Mouse (Mus musculus) monocyte, adult 2 months (primary cell): ENCODE results near the gene Gm5460.

ENCODE experiments used
- DNase-seq, 2 experiments: peaks; one replicate each; pipeline ENCODE4 v3.0.0; 2022; ENCODE audit warnings: low spot score in 2 of 2, low read depth in 1 of 2

Gene Gm5460

DNA sequence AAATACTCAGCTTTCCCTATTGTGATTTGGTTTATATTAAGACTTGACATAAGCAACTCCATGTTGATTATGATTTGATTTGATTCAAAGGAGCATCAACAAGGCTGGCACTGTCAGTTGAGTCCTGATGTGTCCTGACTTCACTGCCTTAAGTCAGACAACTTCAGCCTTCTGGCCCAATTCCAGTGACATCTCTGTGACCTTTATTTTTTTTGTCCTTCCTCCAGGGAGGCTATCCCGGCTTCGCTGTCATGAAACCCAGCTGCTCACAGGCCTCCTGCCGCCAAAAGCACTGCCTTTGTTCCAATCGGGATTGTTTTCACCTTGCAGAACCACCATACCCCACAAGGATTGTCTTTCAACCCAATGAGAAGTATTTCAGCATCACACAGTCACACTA is 58.8 kb downstream of the Gm5460 start:
- DNase-seq, result no peak

- DNase-seq, result no peak
Measured at GRCm38 (mm10) chr14:34077222-34077621, 60.7 kb downstream of the Gm5460 start.

DNA sequence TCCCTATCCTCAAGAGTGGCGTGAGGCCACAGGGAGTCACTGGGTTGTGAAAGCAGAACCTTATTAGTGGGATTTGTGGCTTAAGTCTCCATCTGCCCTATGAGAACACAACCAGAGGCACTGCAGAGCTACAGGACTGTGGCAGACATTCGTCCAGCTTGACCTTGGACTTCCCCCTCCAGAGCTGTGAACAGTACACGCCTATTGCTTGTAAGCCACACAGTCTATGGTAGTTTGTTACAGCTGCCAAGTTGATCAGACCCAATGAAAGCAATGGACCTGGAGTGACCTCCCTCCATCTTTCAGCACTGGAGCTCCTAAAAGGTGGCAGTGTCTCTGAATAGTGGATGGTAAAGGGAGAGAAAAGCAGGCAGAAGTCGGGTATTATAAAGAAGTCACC is 61.7 kb downstream of the Gm5460 start:
- DNase-seq, result no peak

DNA sequence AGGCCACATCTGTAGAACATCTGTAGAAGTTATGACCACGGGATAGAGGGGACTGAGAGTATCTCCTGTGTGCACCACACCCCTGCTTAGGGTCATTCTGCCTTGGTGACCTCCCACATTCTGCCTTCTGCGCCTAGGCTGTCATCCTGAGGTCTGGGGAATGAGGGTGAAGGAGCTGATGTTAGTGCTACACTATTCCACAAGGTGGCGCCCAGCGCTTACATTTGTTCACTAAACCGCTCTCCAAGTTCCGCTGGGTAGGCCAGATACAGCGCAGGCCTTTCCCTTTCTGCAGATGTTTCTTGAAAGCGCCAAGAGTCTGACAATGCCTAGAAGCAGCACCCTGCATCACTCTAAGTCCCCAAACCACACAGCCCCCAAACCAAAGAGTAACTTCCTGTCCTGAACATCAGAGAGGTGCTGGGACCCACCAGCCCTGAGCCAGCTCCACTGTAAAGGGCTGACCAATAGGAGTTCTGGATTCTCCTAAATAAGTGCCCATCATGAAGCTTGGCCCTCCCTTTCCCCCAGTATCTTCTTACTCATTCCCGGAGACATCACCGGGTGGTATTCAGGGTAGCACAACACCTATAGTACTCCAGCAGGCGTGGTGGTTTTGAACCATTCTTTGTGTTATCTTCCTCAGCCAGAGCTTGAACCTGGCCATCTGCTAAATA is 63.9 kb downstream of the Gm5460 start:
- DNase-seq, result peak in 1 of 2 experiments; percentile 14

- DNase-seq, result no peak
Measured at GRCm38 (mm10) chr14:34085731-34086130, 69.2 kb downstream of the Gm5460 start, which contains the start of gene Anxa8. Gene Anxa8, plus strand, starts transcription at chr14:34085981.

DNA sequence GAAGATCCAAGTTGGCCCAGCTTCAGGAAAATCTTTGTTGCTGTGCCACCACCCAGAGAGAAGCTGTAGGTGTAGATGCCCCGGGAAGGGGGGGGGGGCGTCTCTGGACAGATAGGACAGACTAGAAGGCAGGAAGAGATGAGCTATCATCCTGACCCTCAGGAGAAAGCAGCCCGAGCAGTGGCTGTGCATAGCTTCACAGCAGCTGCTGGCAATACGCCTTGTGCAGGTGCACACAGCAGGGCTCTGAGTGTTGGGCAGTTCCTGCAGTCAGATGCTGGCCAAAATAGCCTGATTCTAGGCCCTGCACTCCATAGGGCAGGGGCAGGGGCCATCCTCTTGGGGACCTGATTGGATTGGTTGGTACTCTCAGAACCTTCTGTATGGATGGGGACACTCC is 70.2 kb downstream of the Gm5460 start:
- DNase-seq, result no peak

DNA sequence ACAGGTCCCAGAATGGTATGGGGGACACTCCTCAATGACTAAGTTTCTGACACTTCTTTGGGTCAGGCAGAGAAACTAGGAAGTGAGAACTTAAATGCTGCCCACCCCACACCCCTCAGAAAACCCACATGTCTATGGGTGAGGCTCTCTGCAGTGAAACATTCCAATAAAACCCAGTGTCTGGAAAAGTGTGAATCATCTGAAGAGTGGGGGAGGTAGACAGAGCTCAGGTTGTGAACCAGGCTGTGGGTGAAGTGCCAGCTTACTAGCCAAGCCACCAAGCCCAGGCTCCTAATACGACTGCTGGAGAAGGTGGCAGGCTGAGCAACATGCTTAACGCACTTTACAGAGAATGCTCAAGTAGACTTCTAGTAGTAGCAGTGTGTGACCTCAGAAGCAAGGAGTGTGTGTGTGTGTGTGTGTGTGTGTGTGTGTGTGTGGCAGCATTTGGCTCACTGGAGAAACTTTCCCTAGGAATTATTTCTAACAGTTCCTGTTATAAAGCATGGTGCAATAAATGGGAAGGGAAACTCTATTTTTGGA is 71.4 kb downstream of the Gm5460 start:
- DNase-seq, result no peak

- DNase-seq, result no peak
Measured at GRCm38 (mm10) chr14:34089796-34090195, 73.2 kb downstream of the Gm5460 start.

DNA sequence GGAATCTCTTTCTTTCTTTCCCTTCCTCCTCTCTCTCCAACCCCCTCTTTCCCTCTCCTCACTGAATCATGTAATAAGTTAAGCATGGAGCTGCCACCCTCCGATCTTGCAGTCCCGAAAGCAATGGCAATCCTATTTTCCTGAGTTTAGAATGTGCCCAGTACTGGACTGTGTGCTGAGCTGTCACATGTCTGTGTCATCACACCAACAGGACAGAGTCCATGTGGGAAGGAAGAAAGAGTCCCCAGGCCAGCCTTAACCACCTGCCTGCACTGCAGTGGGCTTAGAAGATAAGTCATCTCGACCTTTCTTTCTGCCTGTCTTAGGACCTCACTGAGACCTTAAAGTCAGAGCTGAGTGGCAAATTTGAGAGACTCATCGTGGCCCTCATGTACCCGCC is 74.9 kb downstream of the Gm5460 start:
- DNase-seq, result no peak

DNA sequence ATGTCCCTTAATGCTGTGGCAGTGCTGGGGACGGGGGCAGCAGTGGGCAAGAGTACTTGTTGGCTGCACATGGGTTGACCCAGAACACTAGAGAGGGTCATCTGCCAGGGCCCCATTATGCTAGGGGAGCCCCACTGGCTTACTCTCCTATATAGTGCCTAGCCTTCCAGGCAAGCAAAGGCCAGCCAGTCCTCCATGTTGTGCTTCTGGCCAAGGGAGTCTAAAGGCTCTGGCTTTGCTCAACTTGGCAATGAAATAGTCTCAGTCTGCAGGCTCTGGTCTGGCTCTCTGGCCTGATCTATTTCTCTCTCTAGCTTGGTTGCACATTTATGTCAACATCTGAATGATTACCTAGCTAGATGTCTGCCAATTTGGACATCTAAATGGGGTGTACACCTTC is 76.3 kb downstream of the Gm5460 start:
- DNase-seq, result no peak

- no peak for DNase-seq
Measured at GRCm38 (mm10) chr14:34096161-34096560, 79.6 kb downstream of the Gm5460 start.
